Mouse (Mus musculus) embryo, embryonic 10.5 days (tissue): ENCODE measurements around the gene Carnmt1.

Experiments
- DNase-seq: peaks from one replicate; pipeline ENCODE4 v3.0.0-alpha.2; 2015; ENCODE audit warnings: low spot score

The Carnmt1 gene

DNA sequence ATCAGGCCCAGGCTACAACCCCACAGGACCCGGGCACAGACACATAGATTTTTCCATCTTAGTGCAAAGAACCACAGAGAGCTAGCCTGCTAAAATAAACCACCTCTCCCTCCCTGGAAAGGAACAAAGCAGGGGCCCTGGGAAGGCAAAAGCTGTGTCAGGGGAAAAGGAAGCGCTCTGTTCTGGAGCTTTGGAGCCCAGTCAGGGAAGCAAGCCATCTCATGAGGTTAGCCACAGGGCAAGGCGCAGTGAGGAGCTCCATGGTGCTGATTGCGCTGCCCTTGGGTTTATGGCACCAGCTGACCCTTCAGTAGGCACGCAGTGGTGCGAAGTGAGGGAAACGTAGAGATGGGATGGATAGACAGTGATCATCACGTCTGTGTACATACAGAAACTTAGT, 16.2 kb upstream of the Carnmt1 start:
- no peak for DNase-seq

DNA sequence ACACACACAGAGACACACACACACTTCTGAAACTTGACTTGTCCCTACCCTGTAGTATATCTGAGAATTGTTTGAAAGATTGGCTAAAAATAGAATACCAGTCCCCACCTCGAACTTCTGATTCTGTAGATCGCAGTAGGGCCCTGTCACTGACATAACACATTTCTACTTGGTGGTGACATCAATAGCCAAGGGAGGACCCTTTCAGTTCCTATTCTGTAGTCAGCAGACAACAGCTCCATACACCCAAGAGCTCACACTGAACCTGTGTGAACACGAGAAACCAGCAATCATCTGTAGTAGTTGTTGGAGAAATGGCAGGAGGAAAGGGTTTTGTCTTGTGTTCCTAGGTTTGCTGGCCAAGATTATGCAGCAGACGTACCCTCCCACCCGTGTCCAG, 15.6 kb upstream of the Carnmt1 start:
- no peak for DNase-seq

DNA sequence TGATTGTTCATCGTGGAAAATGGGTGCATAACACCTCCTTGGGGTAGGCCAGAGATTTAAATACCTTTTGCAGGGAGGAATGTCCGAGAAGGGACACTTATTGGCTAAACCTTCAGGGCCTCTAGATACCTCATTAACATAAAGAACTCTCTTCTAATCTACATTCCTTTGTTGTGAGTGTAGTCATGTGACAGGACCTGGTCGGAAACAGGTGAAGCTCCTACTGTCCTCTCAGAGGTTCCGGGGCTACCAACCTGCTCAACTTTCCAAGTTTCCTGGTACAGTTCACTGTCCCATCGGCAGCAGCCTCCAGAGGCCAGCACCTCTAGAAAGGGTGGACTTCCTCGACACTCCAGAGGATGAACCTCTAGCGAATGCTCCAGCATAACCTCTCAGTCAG, 14.6 kb upstream of the Carnmt1 start:
- DNase-seq = no peak

DNA sequence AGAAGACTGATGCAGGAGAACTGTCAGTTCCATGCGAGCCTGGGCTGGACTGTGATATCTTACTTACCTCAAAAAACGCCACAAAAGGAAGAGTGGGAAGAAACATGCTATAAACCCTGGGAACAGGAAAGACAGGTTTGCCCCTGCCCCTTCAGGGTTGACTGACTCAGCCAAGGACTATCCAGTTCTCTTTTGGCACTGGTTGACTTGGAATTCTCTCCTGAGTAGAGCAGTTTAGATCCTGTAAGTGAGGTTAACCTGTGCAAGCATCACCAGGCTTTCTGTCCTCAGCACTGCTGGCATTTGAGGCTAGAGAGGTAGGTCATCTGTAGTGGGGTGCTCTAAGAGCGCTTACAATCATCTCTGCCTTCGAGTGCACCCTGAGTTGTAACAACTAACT, 12.1 kb upstream of the Carnmt1 start:
- no peak for DNase-seq

DNA sequence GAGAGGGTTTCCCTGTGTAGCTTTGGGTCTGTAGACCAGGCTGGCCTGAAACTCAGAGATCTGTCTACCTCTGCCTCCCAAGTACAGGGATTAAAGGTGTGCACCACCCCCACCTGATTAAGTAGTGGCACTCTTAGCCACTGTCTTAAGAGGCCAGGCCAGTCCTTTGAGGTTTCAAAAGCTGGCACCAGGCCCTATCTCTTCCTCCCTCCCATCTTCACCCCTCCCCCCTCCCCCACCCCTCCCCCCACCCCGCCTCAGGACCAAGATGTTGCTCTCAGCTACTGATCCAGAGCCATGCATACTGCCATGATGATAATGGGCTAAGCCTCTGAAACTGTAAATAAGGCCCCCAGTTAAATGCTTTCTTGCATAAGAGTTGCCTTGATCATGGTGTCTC, 11.2 kb upstream of the Carnmt1 start:
- no peak for DNase-seq

DNA sequence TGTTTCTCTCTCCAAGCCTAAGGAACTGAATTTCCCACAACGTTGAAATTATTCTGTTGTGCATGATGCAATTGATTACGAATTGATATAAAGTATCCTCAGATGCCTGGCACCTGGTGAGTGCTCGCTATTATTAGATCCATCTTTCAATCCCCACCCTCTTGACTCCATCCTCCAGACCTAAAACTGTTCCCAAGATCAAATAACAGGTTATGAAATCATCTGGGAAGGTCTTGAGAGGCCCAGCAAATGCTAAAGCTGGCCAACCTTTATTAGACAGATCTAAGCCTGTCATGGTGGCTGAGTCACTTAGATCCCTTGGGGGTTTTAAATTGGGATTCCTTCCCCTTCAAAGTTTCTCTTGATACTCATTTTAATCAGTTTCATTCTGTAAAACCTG, 10.1 kb upstream of the Carnmt1 start:
- DNase-seq = no peak

DNA sequence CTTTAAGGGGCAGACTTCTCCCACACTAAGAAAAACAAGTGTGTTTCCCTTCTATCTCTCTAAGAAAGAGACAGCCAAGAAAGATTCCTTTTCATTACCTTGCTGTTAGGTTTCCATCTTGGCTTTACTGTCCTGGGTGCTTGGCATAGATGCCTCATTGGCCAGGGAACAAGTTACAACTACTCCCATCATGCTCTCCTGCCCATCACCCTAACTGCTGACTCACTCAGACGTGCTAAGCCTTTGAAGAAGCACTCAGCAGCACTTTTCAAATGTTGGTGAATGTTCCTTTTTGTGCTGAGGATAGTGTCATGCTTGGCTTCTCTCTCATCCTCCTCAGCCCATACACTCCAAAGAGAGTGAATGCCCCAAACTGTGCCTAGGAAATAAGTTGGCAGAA, 8.9 kb upstream of the Carnmt1 start:
- DNase-seq = no peak

DNA sequence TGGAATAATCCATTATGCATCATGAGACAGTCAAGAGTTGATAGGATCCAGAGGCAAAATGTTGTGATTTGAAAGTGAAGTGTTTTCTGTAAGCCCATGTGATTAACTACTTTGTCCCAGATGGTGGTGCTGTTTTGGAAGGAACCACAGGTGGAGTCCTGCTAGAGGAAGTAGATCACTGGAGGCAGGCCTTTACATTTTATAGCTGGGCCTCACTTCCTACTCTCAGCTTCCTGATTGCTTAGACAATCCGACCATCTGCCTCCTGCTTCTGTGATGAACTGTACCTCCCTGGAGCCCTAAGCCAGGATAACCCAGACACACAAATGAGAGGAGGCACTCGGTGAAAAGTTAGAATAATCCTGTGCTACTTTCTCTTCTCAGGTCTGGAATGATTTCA, 6.7 kb upstream of the Carnmt1 start:
- DNase-seq = no peak

DNA sequence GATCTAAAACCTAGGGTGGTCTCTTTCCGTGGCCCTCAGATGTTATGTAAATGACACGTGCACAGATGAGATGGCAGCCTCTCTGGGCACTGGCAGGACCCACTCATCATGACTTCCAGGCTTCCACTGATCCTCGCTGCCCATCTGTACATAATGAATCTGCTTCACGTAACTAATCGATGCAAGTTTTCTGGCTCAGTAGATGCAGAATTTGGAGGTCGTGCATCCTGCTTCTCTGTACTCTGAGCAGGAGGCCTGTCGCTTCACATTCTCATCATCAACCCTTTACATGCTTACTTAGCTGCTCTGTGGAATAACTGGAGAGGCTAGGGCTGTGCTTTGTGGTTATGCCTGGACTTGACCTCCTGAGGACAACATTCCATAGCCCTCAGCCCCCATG, 3.6 kb upstream of the Carnmt1 start:
- DNase-seq = no peak

DNA sequence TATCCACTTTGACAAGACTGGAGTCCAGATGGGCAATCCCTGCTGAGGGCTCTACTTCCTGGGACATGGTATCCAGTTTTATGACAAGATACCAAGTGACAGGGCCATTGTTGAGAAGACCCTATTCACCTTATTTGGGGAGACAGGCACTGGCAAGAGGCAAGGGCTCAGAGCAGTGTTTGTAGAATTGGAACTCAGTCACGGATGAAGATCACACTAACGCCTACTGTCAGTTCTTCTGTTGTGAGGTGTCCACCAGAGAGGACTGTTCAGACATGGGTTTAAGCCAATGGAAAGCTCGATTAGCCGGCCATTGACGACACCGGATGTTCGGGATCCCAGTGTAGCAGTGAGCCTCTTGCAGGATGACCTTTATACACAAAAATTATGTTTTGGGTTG, 1.0 kb upstream of the Carnmt1 start:
- no peak for DNase-seq

DNA sequence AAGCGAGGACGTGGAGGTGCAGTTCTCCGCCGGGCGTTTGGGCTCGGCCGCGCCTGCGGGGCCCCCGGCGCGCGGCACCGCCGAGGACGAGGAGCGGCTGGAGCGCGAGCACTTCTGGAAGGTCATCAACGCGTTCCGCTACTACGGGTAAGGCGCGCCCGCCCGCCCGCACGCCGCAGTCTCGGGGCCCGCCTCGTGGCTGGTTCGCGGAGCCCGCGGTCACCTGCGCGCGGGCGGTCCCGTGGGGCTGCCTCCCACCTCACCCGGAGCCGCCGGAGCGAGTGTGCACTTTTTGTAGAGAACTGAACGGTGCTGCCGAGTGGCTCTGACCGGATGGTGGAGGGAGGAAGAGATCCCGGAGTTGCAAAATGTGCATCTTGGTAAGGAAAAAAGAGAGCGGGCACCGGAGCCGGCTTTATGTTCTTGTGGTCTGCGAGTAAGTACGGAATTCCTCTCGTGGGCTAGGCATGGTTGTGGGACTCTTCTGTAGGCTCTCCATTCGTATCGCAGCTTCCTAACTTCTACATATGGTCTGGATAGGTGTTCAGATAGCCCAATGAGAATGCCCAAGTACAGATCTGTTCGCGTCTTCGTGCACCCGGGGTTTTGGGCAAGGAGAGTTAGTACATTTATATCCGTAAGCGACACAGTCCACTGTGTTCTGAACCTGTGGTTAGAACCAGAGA, 635 bp downstream of the Carnmt1 start:
- DNase-seq = peak; percentile 46

DNA sequence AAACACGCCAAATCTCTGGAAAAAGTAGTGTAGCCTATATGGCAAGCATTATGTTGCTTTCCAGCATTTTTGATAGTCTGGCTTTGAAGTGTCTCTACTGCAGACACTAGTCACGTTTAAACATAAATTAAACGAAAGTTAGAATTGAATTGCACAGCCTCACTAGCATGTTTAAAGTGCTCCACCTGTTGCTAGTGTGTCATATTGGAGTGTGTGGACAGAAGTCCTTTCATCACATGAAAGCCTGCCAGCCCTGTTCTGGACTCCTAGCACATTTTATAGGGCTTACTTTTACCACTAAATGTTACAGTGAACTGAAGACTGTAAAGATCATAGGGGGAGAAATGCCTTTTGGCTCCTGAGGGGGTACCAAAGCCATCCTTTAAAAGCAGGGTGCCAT, 1.9 kb downstream of the Carnmt1 start:
- no peak for DNase-seq

DNA sequence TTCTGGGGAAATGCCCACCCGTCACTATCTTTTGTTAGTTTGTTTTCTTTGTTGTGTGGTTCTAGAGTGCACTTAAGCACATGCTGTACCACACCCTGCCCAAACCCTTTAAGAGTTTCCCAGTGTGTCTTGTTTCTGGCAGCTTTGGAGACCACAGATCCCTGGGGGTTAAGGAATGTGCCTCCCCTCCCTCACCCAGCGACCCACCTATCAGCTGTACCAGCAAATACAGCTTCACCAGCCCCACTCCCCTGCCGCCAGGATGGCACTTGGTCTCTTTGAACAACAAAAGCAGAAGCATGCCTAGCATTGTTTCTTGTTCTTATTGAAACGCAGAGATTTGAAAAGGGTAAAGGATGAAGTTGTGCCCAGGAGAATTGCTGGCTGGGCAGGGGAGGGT, 2.6 kb downstream of the Carnmt1 start:
- no peak for DNase-seq

DNA sequence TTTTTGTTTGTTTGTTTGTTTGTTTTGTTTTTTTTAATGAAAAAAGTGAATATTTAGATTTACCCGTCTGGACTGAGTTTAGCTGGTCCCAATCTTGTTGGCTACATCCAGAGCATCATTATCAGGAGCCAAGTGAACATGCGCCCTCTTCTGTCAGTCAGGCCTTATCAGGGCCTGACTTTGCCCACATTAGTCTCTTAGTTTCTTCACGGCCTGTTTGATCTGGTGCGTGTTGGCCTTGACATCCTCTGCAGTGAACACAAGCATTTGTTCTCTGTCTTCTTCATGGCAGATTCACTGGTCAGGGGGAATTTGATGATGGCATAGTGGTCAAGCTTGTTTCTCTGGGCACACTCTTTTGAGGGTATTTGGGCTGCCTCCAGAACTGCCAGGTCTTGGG, 11.6 kb downstream of the Carnmt1 start:
- no peak for DNase-seq

DNA sequence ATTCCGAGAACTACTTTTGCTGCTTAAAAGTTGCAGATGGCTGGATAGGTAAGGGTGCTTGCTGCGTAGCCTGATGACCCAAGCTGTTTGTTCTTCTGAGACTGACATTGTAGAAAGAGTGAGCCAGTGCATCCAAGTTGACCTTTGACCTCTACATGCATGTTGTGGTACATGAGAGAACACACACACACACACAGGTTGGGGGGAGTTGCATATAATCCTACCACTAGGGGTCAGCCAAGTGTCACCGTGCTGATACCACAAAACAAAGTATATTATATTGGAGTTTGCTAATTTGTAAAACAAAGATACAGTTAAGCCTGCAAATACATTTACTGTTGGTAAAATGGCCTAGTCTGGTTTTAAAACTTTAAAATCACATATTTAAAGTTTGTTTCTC, 17.0 kb downstream of the Carnmt1 start:
- DNase-seq = peak; percentile 75

DNA sequence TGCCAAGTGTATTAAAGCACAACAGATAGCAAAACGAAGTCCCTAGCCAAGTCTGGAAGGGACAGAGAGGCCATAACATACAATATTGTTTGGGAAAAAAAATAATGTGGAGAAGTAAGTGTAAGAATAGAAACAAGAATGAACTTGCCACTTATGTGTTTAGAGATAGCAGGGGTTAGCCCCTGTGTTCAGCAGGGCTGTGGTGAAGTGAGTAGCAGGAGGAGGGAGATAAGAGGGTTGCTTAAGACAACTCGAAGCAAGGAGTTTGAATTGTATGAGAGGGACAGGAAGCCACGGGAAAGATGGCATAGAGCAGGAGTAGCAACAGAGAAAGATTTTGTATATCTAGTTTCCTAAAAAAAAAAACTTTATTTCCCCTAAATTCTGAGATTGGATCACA, 21.6 kb downstream of the Carnmt1 start:
- DNase-seq = no peak

DNA sequence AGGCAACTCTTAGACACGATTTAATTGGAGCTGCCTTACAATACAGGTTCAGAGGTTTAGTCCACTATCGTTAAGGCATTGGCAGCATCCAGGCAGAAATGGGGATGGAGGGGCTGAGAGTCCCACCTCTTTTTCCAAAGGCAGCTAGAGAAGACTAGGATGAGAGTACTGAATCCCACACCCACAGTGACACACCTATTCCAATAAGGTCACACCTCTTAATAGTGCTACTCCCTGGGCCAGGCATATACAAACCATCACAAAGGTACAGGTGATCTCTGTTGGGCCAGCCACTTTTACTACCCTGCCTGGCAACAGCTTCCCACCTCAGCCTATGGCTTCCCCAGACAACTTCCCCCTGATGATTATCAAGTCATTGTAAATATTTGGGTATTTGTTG, 22.2 kb downstream of the Carnmt1 start:
- DNase-seq = no peak

DNA sequence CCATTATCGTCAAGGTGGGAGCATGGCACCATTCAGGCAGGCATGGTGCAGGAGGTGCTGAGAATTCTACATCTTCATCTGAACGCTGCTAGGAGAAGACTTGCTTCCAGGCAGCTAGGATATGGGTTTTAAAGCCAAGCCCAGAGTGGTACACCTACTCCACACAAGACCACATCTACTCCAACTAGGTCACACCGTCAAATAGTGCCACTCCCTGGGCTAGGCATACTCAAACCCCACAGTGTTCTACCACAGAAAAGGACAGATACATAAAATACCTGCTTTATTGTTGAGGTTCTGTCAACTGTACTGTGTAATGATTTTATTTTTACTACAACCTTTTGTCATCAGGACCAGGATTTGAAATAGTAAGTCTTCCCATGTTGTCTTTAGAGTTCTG, 24.6 kb downstream of the Carnmt1 start:
- no peak for DNase-seq

DNA sequence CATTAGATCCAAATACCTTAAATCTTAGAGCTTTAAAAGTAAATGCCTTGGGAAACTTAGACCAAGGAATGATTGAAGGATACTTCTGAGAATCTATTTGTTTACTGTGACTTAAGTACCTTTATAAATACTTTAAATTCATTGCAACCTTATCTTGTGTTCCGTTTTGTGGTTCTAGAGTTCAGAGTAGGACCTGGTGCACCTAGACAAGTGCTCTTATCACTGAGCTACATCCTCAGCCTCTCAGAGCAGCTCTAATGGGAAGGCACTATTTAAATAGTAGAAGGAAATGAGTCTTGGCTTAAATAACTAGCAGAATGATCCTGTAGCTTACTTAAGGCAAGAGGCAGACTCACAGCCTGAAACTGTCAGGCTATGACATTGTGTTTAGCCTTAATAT, 25.0 kb downstream of the Carnmt1 start:
- no peak for DNase-seq

DNA sequence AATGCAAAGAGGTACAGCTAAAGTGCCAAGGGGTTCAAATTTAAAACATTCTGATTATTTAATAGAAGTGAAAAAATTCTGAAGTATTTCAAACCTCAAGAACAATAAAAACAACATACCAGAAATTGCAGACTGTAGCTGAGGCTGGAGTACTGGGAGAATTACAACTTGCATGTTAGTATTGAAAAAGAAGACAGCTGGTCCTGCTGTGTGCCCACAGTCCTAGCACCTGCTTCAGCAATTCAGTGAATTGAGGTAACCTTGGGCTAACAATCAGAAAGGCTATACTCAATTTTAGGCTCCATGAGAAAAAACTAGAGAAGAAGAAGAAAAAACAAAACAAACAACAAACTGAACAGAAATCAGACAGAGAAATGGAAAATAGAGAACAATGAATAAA, 37.5 kb downstream of the Carnmt1 start:
- no peak for DNase-seq

DNA sequence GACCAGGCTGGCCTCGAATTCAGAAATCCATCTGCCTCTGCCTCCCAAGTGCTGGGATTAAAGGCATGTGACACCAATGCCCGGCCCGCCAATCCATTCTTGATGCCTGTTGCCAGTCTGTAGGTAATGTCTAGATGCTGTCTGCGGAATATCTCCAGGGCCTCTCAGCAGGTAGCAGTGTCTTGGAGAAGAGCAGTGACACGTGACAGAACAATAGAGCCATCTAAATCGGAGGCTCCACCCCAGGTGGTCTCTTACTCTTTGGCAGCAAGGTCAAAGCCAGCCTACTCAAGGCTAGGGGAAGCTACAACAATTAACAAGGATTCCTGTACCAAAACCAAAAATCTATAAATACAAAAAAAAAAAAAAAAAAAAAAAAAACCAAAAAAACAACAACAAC, 40.3 kb downstream of the Carnmt1 start:
- no peak for DNase-seq

DNA sequence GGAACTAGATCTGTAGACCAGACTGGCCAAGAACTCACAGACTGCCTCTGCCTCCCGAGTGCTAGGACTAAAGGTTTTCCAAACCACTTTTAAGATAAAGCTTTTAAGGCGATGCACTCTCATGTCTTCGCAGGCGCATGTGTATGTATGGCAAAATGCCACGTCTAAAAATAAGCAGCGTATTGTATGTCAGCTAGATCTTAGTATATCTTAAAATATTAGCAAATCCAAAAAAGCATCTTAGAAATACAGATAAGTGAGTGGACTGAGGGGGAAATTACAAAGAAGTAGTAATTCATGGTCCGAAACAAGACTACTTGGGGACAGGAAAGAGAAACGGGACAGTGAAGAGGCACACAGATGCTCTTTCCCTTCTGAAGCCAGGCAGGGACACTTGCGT, 41.0 kb downstream of the Carnmt1 start:
- DNase-seq = no peak

DNA sequence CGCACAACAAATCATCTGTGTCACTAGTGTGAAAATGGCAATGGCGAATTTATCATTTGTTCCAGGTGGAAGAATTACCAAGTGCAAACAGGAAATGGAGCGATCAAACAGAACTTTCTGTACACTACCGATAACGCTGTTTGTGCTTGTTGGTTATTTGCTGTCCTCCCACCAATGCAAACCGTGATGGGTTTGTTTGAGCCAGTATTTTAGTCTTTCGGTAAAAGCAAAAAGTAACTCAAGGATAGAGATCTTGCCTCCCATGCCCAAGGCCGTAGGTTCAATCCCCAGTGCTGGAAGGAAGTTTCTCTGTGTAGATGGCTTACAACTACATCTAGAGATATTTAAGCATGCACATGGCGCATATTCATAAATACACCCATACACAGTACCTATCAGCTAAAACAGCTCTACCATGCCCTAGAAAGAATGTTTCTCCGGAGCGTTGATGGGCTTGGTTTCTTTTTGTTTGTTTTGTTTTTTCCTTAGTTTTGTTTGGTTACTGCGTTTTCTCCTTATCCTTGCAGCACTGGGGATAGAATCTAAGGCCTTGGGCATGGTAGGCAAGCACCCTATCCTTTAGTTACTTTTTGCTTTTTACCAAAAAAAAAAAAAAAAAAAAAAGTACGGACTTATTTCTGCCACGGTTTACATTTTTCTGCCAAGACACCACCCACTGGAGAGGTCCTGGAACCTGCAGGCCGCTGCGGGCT, 41.7 kb downstream of the Carnmt1 start:
- DNase-seq = peak; percentile 8

DNA sequence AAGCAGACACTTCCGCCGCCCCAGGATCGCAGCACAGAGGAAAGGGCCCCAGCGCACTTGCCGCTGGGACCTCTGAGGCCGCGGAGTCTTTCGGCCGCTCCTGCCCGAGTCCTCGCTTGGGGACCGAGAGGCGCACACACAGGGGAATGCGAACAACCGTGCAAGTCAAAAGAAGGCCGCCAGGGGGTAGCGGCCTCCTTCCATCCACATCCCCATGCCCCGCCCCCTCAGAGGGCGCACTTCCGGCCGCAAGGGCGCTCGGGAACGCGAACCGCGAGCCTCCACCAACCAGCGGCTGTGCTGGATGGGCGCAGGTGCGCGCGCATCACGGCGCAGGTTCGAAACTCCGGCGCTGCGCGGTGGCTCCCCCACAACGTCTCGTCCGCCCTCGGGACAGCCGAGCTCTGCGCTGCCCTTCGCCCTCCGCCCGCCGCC, 42.3 kb downstream of the Carnmt1 start, which contains the start of gene D030056L22Rik:
D030056L22Rik (plus strand) TSS at position 328 of the 435 bp plus-strand sequence.
- peak; percentile 98 for DNase-seq
